Mouse (Mus musculus): ENCODE results near the gene Rbm39. TPM values are rescaled to one million over a fixed set of nuclear protein-coding genes. Genes with fewer than 3 reads are reported as not detected.
A peak's percentile ranks its signal among the peaks of the same experiment; 100 is the strongest.
"Not testable (repeated sequence)": the region's sequence is repeated elsewhere in the genome, so short reads cannot be mapped to it uniquely, and the experiment has no call there.

Rbm39 gene
- polyA plus RNA-seq, 1 experiment from 2014 or later, result 563 TPM

- no peaks in the 10 kb centered on the region for H3K36me3 ChIP-seq (ENCODE audit: insufficient read depth)
- H3K4me2 ChIP-seq, result no peak overlapping the region
- TF ChIP-seq CTCF (IDR thresholded peaks at IDR 0.05; ENCODE audit: low read depth), result no peak
- H3K27me3 ChIP-seq (ENCODE audit: insufficient read depth, low read length), result no peaks in the 10 kb centered on the region
- 70% methylated on average over 3 of the region's 3 CpGs for WGBS
- no peak overlapping the region for H3K9ac ChIP-seq
- 0 out of 2 replicates have a peak, but pooled peaks cover 3% of the 10 kb centered on the region for H3K4me1 ChIP-seq (ENCODE audit: insufficient read depth)
- H3K9me3 ChIP-seq (ENCODE audit: low read depth, low read length), result no peaks in the 10 kb centered on the region
- DNase-seq, result no peak
- H3K27ac ChIP-seq (ENCODE audit: low read depth), result no peak overlapping the region
- no peak overlapping the region for H3K4me3 ChIP-seq (ENCODE audit: low read depth, low read length)
- no peak for ATAC-seq (ENCODE audit: insufficient read depth)
These were observed 13.2 kb upstream of the Rbm39 start for GRCm38 (mm10) chr2:156193066-156193862.

- DNase-seq (no peak), ATAC-seq (ENCODE audit: insufficient read depth) (no peak)
- no peak for TF ChIP-seq CTCF (IDR thresholded peaks at IDR 0.05; ENCODE audit: low read depth)
- Histone ChIP-seq H3K36me3 (ENCODE audit: insufficient read depth) (no peaks in the 10 kb centered on the region), H3K4me1 (ENCODE audit: insufficient read depth) (no peaks in the 10 kb centered on the region), H3K9ac (no peak overlapping the region), H3K27me3 (ENCODE audit: insufficient read depth, low read length) (no peaks in the 10 kb centered on the region), H3K4me3 (ENCODE audit: low read depth, low read length) (no peak overlapping the region), H3K27ac (ENCODE audit: low read depth) (no peak overlapping the region), H3K9me3 (ENCODE audit: low read depth, low read length) (no peaks in the 10 kb centered on the region), H3K4me2 (no peak overlapping the region)
- WGBS, result 74% methylated on average over 2 of the region's 2 CpGs
These were observed 12.0 kb upstream of the Rbm39 start for GRCm38 (mm10) chr2:156192068-156192467.

GRCm38 (mm10) chr2:156191540-156191939 is 11.5 kb upstream of the Rbm39 start:
- DNase-seq, result no peak
- no peak overlapping the region for H3K4me3 ChIP-seq (ENCODE audit: low read depth, low read length)
- H3K9ac ChIP-seq, result no peak overlapping the region
- TF ChIP-seq CTCF (IDR thresholded peaks at IDR 0.05; ENCODE audit: low read depth), result 0 out of 2 replicates have a peak, but pooled peaks have one; percentile 17
- no peaks in the 10 kb centered on the region for H3K9me3 ChIP-seq (ENCODE audit: low read depth, low read length)
- no peaks in the 10 kb centered on the region for H3K4me1 ChIP-seq (ENCODE audit: insufficient read depth)
- ATAC-seq (ENCODE audit: insufficient read depth), result no peak
- no peaks in the 10 kb centered on the region for H3K36me3 ChIP-seq (ENCODE audit: insufficient read depth)
- 93% methylated on average over 2 of the region's 2 CpGs for WGBS
- H3K4me2 ChIP-seq, result no peak overlapping the region
- no peaks in the 10 kb centered on the region for H3K27me3 ChIP-seq (ENCODE audit: insufficient read depth, low read length)
- H3K27ac ChIP-seq (ENCODE audit: low read depth), result no peak overlapping the region

- H3K9me3 ChIP-seq (ENCODE audit: low read depth, low read length), result no peaks in the 10 kb centered on the region
These were observed 10.2 kb upstream of the Rbm39 start for GRCm38 (mm10) chr2:156190004-156190896.

GRCm38 (mm10) chr2:156189241-156189640 is 9.2 kb upstream of the Rbm39 start:
- not testable (repeated sequence) for H3K4me2 ChIP-seq; H3K4me1 ChIP-seq (ENCODE audit: insufficient read depth); H3K9ac ChIP-seq; H3K36me3 ChIP-seq (ENCODE audit: insufficient read depth); H3K4me3 ChIP-seq (ENCODE audit: low read depth, low read length); DNase-seq; H3K27me3 ChIP-seq (ENCODE audit: insufficient read depth, low read length); ATAC-seq (ENCODE audit: insufficient read depth); H3K27ac ChIP-seq (ENCODE audit: low read depth); H3K9me3 ChIP-seq (ENCODE audit: low read depth, low read length)
- 73% methylated on average over 7 of the region's 7 CpGs for WGBS

More at GRCm38 (mm10) chr2:156190004-156190896, 10.2 kb upstream of the Rbm39 start:
- WGBS, result 74% methylated on average over 14 of the region's 14 CpGs
- Histone ChIP-seq H3K4me2 (no peak overlapping the region), H3K27ac (ENCODE audit: low read depth) (no peak overlapping the region), H3K27me3 (ENCODE audit: insufficient read depth, low read length) (no peaks in the 10 kb centered on the region), H3K36me3 (ENCODE audit: insufficient read depth) (no peaks in the 10 kb centered on the region), H3K4me1 (ENCODE audit: insufficient read depth) (no peaks in the 10 kb centered on the region), H3K9ac (no peak overlapping the region), H3K4me3 (ENCODE audit: low read depth, low read length) (no peak overlapping the region)
- peak; percentile 22 for DNase-seq
- TF ChIP-seq CTCF (IDR thresholded peaks at IDR 0.05; ENCODE audit: low read depth), result no peak
- no peak for ATAC-seq (ENCODE audit: insufficient read depth)

GRCm38 (mm10) chr2:156181592-156181991 is 1.6 kb upstream of the Rbm39 start:
- Histone ChIP-seq H3K36me3 (ENCODE audit: insufficient read depth) (peaks cover 23% of the 10 kb centered on the region), H3K4me3 (ENCODE audit: low read depth, low read length) (no peak overlapping the region), H3K4me2 (peak overlapping the region; percentile 79; the same call in 1 of the 2 replicates), H3K9me3 (ENCODE audit: low read depth, low read length) (no peaks in the 10 kb centered on the region), H3K9ac (no peak overlapping the region), H3K27me3 (ENCODE audit: insufficient read depth, low read length) (no peaks in the 10 kb centered on the region), H3K27ac (ENCODE audit: low read depth) (no peak overlapping the region), H3K4me1 (ENCODE audit: insufficient read depth) (peaks cover 7% of the 10 kb centered on the region; the same call in 1 of the 2 replicates)
- TF ChIP-seq CTCF (IDR thresholded peaks at IDR 0.05; ENCODE audit: low read depth), result no peak
- WGBS, result 69% methylated on average over 2 of the region's 2 CpGs
- DNase-seq (no peak), ATAC-seq (ENCODE audit: insufficient read depth) (no peak)
